Mouse (Mus musculus) E14TG2a.4 (cell line): Measurements from ENCODE around the gene Ddah2.
"Not testable (repeated sequence)": the region's sequence is repeated elsewhere in the genome, so short reads cannot be mapped to it uniquely, and the experiment has no call there.

Experiments used
- H3K27me3 ChIP-seq: 2 replicates; pipeline ENCODE4 v1.6.1; 2014; ENCODE audit warnings: low read length, control low read depth; ENCODE audit not compliant: insufficient read depth
- H3K36me3 ChIP-seq: 2 replicates; pipeline ENCODE4 v1.6.1; 2014; ENCODE audit warnings: low read length, control low read depth; ENCODE audit not compliant: insufficient read depth
- H3K4me1 ChIP-seq: replicated peaks from 2 replicates; pipeline ENCODE4 v1.6.1; 2014; ENCODE audit warnings: low read depth, low read length, control low read depth
- H3K4me3 ChIP-seq: replicated peaks from 2 replicates; pipeline ENCODE4 v1.5.1; 2014; ENCODE audit warnings: mild to moderate bottlenecking, low read length
- H3K9me3 ChIP-seq: 2 replicates; pipeline ENCODE4 v1.6.1; 2014; ENCODE audit warnings: low read length, control low read depth
- CTCF ChIP-seq: conservative IDR thresholded peaks from 2 replicates; pipeline ENCODE4 v1.5.1; 2014; ENCODE audit warnings: low read length
- NANOG ChIP-seq: IDR thresholded peaks from 2 replicates; pipeline ENCODE4 v1.6.1; 2014; ENCODE audit warnings: borderline replicate concordance, low read length, mixed read lengths
- POU5F1 ChIP-seq: IDR thresholded peaks from 2 replicates; pipeline ENCODE4 v1.6.1; 2014; ENCODE audit warnings: low read length, borderline replicate concordance

Ddah2 gene

DNA sequence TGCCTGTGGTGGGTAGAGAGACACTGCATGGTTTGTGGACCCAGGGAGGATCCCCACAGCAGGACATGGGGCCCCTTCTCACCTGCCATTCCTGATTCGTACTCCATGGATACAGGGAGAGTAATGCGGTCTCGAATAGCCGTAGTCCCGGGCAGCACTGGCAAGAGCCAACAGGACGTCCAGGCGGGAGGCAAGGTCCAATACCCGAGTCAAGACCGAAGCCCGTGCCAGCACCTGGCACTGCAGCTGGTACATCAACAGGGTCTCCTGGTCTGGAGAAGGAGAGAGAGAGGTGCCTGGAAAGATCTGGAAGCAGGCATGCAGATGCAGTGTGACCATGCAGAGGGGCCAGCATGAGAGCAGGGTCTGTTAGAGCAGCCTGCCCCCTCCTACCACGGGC is 27.6 kb upstream of the Ddah2 start:
- no peak for TF ChIP-seq NANOG
- TF ChIP-seq CTCF, result no peak
- no peak for TF ChIP-seq POU5F1
- H3K4me3 ChIP-seq, result peak overlapping the region; percentile 45
- peaks cover 60% of the 10 kb centered on the region for H3K4me1 ChIP-seq
- H3K36me3 ChIP-seq, result no peaks in the 10 kb centered on the region
- H3K9me3 ChIP-seq, result no peaks in the 10 kb centered on the region
- peaks cover 16% of the 10 kb centered on the region for H3K27me3 ChIP-seq

- TF ChIP-seq POU5F1 (no peak), CTCF (no peak), NANOG (no peak)
- no peaks in the 10 kb centered on the region for H3K9me3 ChIP-seq
- peaks cover 55% of the 10 kb centered on the region for H3K4me1 ChIP-seq
- H3K36me3 ChIP-seq, result no peaks in the 10 kb centered on the region
- peaks cover 16% of the 10 kb centered on the region for H3K27me3 ChIP-seq
- H3K4me3 ChIP-seq, result peak overlapping the region; percentile 45; the same call in 1 of the 2 replicates
Measured at GRCm38 (mm10) chr17:35031880-35032279, 27.0 kb upstream of the Ddah2 start.

- Histone ChIP-seq H3K4me3 (no peak overlapping the region), H3K36me3 (no peaks in the 10 kb centered on the region), H3K9me3 (no peaks in the 10 kb centered on the region), H3K4me1 (peaks cover 51% of the 10 kb centered on the region), H3K27me3 (peaks cover 16% of the 10 kb centered on the region)
- no peak for TF ChIP-seq NANOG
- no peak for TF ChIP-seq CTCF
- no peak for TF ChIP-seq POU5F1
Measured at GRCm38 (mm10) chr17:35032323-35032870, 26.4 kb upstream of the Ddah2 start.

- peaks cover 38% of the 10 kb centered on the region for H3K4me1 ChIP-seq
Measured at GRCm38 (mm10) chr17:35033703-35034102, 25.1 kb upstream of the Ddah2 start.

DNA sequence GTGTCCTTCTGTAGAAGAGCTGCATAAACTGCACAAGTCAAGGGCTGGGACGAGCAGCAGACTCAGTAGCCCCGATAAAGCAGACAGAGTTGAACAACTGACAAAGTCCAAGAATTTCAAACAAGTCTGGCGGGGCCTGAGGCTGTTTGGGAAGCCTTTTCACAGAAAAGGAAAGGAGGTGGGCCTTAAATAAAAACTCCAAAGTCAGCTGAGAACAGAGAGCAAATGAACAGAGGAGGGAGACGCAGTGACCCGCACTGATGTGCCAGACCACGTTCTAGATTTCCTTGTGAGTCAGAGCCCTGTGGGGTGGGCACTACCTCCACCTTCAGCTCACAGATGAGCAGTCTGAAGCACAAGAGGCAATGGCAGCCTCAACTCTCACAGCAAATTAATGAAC is 23.9 kb upstream of the Ddah2 start:
- peaks cover 12% of the 10 kb centered on the region for H3K27me3 ChIP-seq
- H3K4me1 ChIP-seq, result peaks cover 30% of the 10 kb centered on the region
- TF ChIP-seq CTCF (no peak), POU5F1 (no peak), NANOG (no peak)
- H3K36me3 ChIP-seq, result no peaks in the 10 kb centered on the region
- H3K9me3 ChIP-seq, result no peaks in the 10 kb centered on the region
- no peak overlapping the region for H3K4me3 ChIP-seq

More at GRCm38 (mm10) chr17:35033703-35034102, 25.1 kb upstream of the Ddah2 start:
- H3K36me3 ChIP-seq, H3K9me3 ChIP-seq, H3K4me3 ChIP-seq: not testable (repeated sequence)
- H3K27me3 ChIP-seq, result peaks cover 16% of the 10 kb centered on the region

DNA sequence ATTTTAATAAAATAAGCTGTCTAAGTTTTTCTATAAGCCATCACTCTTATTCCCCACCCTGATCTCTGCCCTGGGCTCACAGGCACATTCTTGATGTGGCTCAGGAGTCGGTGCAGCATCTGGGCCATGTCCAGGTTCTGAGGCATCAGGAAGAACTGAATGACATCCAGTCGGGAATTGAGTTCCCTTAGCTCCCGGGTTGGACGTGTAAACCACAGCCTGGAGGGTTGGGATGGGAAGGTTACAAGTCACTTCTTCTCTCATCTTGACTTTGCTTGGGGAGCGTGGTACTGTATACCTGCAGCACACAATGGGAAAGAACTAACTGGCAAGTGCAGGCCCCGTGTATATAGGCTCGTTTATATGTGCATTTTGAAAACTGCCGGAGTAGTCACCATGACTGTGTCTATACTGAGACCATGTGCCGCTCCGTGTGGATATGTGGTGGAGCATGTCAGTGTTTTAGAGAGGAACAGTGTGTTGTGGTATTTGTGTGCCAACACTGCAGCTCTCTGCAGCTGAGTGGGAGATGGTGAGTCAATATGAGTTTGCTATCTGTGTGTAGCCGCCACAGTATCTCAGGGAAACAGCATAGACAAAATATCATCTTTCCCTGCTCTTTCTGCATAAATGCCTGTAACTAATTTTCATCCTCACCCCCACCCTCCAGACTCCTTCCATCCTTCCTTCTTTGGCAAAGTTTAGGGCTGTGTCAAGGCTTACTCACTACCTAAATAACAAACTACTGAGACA is 19.5 kb upstream of the Ddah2 start:
- H3K9me3 ChIP-seq, result no peaks in the 10 kb centered on the region
- peaks cover 13% of the 10 kb centered on the region for H3K27me3 ChIP-seq
- TF ChIP-seq CTCF (no peak), NANOG (no peak), POU5F1 (no peak)
- H3K36me3 ChIP-seq, result no peaks in the 10 kb centered on the region
- H3K4me1 ChIP-seq, result peaks cover 6% of the 10 kb centered on the region
- H3K4me3 ChIP-seq, result no peak overlapping the region

- Histone ChIP-seq H3K9me3 (no peaks in the 10 kb centered on the region), H3K36me3 (no peaks in the 10 kb centered on the region), H3K27me3 (peaks cover 30% of the 10 kb centered on the region), H3K4me1 (peaks cover 34% of the 10 kb centered on the region), H3K4me3 (no peak overlapping the region)
- TF ChIP-seq POU5F1 (no peak), CTCF (no peak), NANOG (no peak)
Measured at GRCm38 (mm10) chr17:35043794-35044193, 15.0 kb upstream of the Ddah2 start.

GRCm38 (mm10) chr17:35044904-35045806 is 13.7 kb upstream of the Ddah2 start:
- no peaks in the 10 kb centered on the region for H3K9me3 ChIP-seq
- H3K4me3 ChIP-seq, result peak overlapping the region; percentile 86; the same call in 1 of the 2 replicates
- peaks cover 30% of the 10 kb centered on the region for H3K27me3 ChIP-seq
- no peak for TF ChIP-seq CTCF
- TF ChIP-seq POU5F1, result no peak
- TF ChIP-seq NANOG, result no peak
- no peaks in the 10 kb centered on the region for H3K36me3 ChIP-seq
- peaks cover 48% of the 10 kb centered on the region for H3K4me1 ChIP-seq
